Mouse (Mus musculus) brain, adult 10 weeks (tissue): ENCODE data around the gene Nfil3. TPM values are rescaled to one million over a fixed set of nuclear protein-coding genes. Genes with fewer than 3 reads are reported as not detected.

ENCODE experiments used
- polyA plus RNA-seq: library from polyadenylated mRNA; stranded (reverse); fragments of 350-450 nt; fragmentation: Illumina TruSeq; extraction: RNeasy Lipid Tissue Mini Kit (QIAGEN cat#74804); gene quantifications from one replicate; pipeline ENCODE4 v1.2.3, GENCODE M21; 2015; ENCODE audit warnings: low read depth, low replicate concordance

The Nfil3 gene
- 13.4 TPM for polyA plus RNA-seq

GRCm38 (mm10) chr13:52980951-52981421 is at the start of gene Nfil3:
Nfil3 (minus strand) TSS chr13:52981073.

GRCm38 (mm10) chr13:52929209-52930171 is 51.4 kb downstream of the Nfil3 start, which contains the start of gene Auh:
Auh (minus strand) TSS chr13:52929681.

Other genes with a start within 250 kb of the Nfil3 start
- gene Auh, start 51.4 kb downstream of the Nfil3 start, polyA plus RNA-seq: 126 TPM